Mouse (Mus musculus) lung, postnatal 10 days (tissue): ENCODE measurements around the gene Cyp4f18.
"Not testable (repeated sequence)": the region's sequence is repeated elsewhere in the genome, so short reads cannot be mapped to it uniquely, and the experiment has no call there.

ENCODE experiments used
- DNase-seq: peaks from one replicate; pipeline ENCODE4 v3.0.0; 2021

Cyp4f18 gene

DNA sequence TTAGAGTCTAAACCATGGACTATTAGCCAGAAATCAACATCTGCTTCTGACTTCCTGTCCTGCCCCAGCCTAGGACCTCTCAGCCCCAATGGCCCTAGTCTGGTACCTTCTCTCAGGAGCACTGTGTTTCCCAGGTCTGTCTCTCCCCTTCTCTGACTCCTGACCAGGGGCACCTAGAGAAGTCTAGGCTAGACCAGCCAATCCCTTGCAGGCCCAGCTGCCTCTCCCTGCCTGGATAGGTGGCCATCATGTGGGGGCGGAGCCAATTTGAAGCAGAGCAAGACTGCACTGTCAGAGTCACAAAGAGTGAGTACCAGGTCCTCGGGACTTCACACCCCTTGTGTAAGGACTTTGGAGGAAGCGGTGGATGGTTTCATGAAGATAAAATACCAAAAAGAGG, at the start of gene Cyp4f18:
Gene Cyp4f18 (minus strand): TSS at position 154 of the 400 bp plus-strand sequence.
- peak; percentile 29 for DNase-seq

DNA sequence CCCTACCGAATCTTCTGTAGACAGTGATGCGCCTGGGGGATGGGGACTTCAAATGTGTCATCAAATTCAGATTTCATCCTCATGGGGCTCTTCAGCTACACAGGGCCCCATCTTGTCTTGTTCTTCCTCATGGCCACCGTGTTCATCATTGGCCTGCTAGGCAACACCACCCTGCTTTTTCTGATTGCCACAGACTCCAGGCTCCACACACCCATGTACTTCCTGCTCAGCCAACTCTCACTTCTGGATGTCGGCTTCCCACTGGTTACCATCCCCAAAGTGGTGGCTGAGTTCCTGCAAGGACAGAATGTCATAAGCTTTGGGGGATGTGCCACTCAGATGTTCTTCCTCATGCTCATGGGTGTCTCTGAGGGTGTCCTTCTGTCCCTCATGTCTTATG, 48.2 kb upstream of the Cyp4f18 start:
- not testable (repeated sequence) for DNase-seq

DNA sequence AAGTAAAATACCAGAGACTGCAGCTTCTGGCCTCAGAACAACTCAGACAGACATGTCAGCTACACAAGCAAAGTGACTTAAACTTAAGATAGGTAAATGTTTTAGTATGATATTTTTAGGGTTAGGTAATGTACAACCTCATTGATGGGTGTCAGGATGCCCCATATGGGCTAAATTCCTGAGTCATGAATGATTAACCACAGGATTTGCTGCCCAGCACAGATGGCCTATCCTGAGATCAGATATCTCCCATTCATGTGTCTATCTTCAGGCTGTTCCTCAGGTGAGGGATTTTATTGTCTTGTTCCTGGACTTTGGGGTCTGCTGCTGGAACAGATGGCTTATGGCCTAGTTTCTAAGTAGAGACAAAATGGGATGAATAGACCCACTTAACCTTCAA, 45.2 kb upstream of the Cyp4f18 start:
- DNase-seq, result not testable (repeated sequence)

DNA sequence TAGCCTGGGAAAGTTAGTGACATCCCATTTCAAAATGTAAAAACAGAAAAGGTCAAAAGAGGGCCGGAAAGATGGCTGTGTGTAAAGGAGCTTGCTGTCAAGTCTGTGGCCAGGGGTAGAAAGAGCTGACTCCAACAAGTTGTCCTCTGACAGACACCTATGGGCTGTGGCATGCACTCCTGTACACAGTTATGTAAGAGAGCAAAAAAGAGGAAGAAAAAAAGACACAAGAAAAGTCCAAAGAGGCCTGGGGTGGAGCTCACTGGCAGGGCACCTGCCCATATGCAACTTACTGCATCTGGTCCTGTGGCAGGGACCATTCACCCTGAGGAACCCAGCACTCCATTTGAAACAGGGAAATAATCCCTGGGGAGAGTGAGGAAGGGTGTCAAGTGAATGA, 33.1 kb upstream of the Cyp4f18 start:
- no peak for DNase-seq

DNA sequence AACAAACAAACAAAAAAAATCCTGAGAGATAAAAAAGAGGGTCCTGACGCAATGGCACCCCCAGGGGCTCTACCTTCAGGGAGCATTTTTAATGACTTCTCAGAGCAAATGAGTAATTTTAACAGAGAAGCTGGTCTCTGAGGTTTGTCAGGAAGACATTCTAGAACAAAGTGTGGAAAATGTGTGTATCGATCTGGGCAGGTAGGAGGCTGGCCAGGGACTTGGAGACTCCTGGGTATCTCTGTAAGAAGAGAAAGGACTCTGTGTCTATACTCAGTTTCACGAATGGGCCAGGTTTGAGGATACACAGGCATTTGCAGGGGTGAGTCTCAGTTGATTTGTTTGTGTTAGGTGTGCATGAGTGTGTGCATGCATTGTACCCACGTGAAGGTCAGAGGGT, 31.5 kb upstream of the Cyp4f18 start, which contains the start of gene Olfr372:
Gene Olfr372 (plus strand): TSS at position 301 of the 400 bp plus-strand sequence.
- DNase-seq, result not testable (repeated sequence)

DNA sequence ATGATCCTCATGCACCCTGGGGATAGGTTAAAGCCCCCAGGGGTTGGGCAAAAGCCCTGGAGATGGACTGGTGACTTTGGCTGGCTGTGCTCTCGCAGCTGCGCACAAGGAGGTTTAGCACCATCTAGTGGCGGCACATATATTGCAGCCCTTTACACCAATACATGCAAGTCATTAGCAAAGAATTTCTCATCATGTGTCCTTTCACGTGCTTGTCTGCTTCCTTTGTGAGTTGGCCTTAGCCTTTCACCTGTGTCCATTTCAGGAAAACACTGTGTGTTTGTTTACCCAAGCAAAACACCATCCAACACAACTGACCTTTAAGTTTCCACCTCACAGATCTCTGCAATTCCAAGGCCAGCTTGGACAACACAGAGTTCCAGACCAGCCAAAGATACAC, 23.5 kb upstream of the Cyp4f18 start:
- peak; percentile 62 for DNase-seq

DNA sequence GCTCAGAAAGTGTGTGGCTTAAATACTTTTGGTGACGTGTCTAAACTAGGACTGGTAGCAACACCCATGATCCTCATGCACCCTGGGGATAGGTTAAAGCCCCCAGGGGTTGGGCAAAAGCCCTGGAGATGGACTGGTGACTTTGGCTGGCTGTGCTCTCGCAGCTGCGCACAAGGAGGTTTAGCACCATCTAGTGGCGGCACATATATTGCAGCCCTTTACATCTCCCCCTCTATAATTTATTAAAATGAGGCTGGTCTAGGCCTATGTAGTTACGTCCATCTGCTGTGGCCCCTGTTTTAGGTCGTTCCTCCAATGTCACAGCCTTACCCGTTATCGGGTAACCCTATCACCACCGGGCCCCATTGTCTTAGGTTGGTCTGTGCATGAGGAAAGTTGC, 15.5 kb upstream of the Cyp4f18 start:
- peak; percentile 73 for DNase-seq

DNA sequence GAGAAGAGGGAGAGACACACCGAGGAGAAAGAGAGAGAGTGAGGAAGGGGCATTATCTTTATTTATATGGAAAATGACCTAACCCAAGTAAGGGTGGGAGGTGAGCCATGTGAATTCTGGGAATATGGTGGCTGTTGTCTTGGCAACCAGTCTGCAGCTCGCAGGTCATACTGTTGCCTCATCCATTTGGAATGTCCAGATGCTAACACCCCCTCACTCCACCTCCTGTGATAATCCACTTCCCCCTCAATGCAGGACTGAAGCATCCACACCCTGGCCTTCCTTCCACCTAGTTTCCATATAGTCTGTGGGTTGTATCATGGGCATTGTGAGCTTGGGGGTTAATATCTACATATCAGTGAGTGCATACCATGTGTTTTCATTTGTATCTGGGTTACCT, 10.4 kb upstream of the Cyp4f18 start:
- DNase-seq, result no peak

DNA sequence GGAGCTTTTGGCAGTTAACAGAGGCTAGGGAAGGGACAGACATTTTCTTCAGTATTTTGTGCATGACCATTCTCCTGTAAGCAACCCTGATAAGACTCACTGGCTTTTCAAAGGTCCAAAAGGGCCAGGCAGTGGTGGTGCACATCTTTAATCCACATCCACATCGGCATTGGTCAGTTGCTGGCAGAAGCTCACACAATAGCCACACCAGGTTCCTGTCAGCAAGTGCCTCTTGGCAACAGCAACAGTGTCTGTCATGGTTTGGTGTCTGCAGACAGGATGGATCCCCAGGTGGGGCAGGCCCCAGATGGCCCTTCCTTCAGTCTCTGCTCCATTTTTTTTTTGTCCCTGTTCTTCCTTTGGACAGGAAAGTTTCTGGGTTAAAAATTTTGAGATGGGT, 9.6 kb upstream of the Cyp4f18 start:
- not testable (repeated sequence) for DNase-seq

DNA sequence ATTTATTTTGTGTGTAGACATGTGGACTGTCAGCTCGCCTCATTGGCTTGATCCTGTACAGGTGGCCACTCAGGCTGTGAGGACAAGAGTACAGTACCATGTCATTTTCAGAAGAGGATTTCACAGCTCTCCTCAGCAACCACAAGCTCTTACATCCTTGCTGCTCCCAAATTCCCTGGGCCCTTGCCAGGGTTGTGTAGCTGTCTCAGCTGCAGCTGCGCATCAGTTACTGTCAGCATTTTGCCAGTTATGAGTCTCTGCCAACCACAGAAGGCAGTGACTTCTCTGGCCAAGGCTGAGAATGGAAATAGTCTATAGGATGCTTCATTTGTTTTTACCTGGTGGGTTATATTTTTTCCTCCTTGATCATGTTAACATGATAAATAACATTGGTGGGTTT, 8.7 kb upstream of the Cyp4f18 start:
- DNase-seq, result no peak

DNA sequence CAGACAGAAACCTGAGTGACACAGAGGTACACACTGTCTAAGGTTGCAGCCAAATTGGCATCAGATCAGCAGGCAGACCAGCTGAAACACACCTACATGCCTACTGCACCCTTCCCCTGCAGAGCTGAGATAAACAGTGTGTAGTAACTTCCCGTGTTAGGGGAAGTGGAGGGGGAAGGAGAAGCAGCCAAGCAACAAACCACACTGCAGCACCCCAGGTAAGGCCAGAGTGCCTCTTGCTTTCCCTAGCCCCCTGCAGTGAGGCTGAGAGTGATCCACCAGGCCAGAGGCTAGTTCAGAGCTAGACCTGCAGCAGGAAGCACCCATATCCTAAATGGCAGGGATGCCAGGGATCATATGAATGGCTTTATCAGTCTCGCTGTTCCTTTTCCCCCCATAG, 7.9 kb upstream of the Cyp4f18 start:
- not testable (repeated sequence) for DNase-seq

DNA sequence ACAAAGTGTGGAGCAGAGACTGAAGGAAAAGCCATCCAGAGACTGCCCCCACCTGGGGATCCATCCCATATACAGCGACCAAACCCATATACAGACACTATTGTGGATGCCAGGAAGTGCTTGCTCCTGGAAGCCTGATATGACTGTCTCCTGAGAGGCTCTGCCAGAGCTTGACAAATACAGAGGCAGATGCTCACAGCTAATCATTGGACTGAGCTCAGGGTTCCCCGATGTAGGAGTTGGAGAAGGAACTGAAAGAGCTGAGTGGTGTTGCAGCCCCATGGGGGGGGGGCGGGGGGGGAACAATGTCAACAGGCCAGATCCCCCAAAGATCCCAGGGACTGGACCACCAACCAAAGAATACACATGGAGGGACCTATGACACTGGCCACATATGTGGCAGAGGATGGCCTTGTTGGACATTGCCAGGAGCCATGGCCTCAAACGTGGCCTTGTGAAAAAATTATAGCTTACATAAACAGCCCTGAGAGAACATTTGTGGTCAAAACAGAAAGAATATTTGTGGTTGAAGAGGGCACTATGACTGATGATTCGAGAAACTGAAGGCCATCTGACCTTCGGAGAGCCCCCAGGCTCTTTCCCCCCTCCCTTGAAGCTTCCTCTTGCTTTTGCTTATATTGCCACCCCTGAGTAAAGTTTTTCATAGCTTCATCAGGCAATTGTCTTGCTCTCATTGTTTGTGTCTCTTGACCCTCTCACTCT, 4.2 kb upstream of the Cyp4f18 start:
- DNase-seq, result not testable (repeated sequence)

DNA sequence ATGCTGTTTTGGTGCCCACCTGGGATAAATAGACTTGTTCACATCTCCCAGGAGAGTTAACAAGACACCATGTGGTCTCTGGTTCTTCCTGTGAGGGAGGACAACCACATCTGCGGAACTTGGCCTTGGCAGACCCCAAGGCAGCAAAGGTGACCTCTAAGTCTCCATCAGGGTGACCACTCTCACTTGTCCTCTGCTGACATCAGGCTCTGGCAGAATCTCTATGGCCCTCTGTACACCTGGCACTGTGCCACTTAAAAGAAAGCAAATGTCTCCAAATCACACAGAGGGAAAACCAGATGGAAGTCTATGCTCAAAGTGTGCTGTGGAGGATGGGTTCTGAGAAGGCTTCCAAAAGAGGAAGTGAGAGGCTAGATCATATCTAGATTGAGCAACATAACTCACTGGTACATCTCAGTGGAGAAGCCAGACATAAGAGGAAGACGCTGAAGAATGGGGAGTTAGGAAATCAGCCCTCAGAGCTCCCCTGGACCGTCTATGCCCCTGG, 1.2 kb downstream of the Cyp4f18 start:
- DNase-seq, result peak; percentile 12

DNA sequence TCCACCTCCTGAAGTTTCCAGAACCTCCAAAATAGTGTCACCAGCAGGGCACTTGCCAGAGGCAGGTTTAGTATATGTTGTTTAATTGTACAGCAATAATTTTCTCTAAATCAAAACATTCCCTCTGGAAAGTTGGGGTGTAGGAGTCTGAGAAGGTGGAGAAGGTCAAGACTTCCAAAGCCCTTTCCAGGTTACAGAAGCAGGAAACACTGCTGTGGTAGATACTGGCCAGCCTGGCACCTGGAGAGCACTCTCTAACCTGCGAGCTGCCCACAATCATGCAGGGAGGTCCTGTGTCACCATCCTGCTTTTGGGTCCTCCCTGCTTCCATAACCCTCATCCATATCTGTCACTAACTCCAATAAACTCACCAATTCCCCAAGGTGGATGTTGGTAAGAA, 2.7 kb downstream of the Cyp4f18 start:
- DNase-seq, result no peak

DNA sequence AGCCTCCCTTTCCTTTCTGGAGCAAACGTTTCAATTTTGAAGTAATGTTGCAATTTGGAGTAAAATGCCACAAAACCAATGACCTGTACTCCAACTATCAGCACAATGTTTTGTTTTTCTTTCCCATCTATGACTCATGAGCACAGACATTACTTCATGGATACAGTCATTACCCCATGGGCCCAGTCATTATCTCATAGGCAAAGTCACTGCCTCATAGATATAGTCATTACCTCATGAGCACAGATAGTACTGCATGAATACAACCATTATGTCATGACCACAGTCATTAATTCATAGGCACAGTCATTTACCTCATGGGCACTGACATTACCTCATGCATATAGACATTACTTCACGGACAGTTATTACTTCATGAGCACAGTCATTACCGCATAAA, 3.5 kb downstream of the Cyp4f18 start:
- DNase-seq, result no peak

DNA sequence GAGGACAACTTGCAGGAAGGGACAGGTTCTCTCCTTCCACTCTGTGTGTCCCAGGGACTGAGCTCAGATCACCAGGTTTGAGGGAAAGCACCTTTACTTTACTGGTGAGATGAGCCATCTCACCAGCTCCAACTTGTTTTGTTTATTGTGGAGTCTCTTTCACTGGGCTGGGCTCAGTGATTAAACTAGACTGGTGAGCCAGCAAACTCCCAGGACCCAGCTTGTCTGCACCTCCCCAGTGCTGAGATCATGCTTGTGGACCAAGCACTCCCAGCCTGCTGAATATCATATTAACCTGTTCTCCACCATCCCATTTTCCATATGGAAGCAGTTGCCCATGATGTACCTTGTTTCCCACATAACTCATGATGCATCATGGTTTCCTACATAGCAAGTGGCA, 6.5 kb downstream of the Cyp4f18 start:
- DNase-seq, result no peak

DNA sequence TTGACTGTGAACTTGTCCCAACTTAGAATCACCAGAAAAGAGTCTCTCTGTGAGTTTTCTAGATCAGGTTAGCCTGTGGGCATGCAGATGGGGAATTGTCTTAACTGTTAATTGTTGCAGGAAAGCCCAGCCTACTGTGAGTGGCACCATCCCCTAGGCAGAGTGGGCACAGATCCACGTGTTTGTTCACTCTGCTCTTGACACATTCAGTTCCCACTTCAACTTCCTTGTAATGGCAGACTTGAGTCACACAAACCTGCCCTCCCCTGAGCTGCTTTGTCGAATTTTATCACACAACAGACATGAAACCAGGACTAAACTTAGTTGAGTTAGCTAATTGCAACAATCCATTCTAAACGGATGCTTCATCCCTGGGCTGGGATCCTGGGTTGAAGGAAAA, 9.2 kb downstream of the Cyp4f18 start:
- DNase-seq, result no peak

DNA sequence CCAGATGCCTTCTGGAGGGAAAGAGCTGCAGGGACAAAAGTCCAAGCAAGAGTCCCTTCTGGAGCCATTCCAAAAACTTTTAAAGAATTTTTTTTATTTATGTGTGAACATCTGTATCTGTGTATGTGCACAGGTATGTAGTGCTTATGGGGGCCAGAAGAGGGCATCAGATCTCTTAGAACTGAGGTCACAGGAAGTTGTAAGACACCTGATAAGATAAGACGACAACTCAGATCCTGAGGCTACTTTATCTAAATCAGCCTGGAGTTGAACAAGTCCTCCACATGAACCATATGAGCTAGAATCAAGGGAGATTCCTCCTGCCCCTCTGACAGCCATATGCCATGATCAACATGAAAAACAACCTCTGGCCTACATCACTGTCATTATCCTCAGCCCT, 10.0 kb downstream of the Cyp4f18 start:
- no peak for DNase-seq

DNA sequence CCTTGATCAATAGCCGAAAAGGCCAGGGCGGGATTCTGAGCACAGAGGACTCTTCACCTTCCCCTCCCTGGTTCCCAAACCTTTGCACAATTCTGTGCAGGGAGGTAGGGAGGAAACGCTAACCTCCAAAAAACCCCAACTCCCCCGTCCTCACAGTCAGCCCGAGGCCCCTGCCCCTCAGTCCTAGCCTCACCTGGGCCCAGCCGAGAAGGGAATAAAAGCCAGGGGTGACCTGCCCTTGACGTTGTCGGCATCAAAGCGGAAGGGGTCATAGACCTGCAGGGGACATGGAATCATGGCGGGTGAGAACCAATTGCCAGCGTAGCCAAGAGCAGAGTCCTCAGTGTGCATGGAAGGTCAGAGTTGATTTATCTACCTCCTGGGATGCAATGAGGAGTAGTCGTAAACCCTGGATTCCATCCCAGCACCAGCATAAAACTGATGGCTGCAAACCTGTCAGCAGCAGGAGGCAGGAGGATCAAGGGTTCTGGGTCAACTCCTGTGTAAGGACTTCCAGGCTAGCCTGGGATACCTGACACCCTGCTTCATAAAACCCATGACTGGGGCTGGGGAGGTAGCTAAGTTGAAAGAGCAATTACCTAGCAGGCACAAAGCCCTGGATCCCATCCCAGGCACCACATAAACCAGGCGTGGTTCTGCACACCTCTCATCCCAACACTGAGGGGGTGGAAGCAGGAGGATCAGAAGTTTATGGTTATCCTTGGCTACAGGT, 20.4 kb downstream of the Cyp4f18 start:
- DNase-seq, result no peak

DNA sequence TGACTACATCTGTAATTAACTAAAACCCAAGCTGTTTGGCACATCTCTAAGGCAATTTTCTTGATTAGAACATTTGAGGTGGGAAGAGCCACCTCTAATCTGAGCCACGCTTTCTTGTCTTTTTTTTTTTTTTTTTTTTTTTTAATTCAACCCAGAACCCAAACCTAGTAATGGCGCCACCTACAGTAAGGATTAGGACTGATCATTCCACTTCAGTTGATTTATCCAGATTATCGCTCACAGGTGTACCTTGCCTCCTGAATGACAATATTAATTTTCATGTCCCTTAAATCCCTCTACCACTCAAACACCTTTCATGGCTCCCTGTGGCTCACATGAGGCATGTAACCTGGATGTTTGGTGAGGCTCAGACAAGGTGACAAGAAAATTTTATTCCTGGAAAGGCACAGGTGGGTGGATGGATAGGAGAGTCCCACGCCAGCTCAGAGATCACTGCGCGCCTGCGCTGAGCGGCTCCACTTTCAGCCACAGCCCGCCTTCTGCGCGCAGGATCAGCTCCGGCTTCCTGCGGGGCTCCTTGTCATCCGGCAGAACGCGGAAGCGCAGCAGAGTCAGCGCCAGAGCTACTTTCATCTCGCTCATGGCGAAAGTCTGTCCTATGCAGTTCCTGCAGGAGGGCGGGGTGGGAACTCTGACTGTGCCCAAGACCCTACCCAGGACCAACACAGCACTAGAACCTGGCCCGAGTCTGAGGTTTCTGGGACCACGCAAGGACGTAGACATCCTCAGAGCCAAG, 21.1 kb downstream of the Cyp4f18 start:
- peak; percentile 53 for DNase-seq

DNA sequence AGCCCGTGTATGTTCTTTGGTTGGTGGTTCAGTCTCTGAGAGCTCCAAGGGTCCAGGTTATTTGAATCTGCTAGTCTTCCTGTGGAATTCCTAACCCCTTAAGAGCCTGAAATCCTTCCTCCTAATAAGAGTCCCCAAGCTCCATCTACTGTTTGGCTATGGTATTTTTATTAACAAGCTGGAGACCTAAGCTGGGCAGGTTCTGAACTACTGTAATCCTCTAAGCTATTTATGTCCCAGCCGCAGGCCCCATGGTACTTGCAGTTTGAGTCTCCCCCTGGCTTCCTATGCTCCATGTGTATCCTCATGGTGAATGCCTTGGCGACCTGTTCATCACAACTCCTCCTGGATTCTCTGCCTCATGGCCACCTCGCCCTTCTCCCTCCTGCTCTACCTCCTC, 24.8 kb downstream of the Cyp4f18 start:
- peak; percentile 11 for DNase-seq

DNA sequence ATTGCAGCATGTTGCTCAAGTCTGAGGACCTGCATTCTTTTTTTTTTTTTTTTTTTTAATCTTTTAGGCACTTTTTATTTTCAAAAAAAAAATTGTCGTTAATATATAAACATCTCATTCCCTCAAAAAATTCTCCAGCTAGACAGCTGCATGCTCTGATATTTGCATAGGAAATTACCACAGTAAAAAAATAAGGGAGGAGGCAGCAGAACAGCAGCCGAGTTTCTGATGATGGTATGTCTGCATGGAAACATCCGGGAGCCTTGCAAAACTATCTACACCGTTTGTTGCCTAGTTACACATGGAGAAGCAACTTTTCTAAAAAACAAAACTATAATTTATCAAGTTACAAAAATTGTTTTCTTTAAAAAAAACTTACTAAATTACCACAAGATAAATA, 28.0 kb downstream of the Cyp4f18 start:
- no peak for DNase-seq

DNA sequence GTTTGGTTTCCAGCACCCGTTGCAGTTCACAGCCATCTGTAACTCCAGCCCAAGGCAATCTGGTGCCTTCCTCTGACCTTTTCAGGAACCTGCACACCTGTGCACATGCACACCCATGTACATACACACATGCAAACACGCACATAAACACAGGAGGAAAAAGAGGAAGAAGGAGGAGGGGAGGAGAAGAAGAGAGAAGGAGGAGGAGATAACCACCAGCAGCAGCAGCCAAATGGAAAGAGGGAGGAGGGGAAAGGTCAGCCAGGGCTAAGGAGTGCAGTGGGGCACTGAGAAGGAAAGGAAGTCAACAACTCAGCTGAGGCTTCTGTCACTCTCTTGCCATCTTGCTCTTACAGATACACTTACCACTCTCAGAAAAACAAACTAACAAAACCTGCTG, 28.4 kb downstream of the Cyp4f18 start:
- DNase-seq, result peak; percentile 28

DNA sequence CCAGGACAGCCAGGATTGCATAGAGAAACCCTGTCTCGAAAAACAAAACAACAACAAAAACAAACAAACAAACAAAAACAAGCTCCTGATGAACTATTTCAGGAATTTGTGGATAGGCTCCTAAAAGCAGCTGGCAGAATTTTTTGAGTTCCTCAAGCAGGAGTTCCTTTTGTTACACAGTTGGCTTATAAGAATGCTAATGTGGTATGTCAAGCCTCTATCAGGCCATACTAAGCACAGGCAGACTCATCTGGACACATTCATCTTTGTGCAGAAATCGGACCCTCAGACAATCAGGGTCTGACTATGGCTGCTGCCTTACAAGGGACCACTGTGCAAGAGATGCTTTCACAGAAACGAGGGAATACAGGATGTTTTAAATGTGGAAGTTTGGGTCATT, 35.2 kb downstream of the Cyp4f18 start:
- no peak for DNase-seq
